Mouse (Mus musculus) gastrocnemius, adult 2 months (tissue): ENCODE measurements around the gene Fbxw11. TPM values are rescaled to one million over a fixed set of nuclear protein-coding genes. Genes with fewer than 3 reads are reported as not detected.
"Not testable (repeated sequence)": the region's sequence is repeated elsewhere in the genome, so short reads cannot be mapped to it uniquely, and the experiment has no call there.

Experiments used
- DNase-seq: peaks from one replicate; pipeline ENCODE4 v3.0.0; 2022
- H3K27ac ChIP-seq: fragments of 200-600 bp; 2 replicates; pipeline ENCODE4 v1.8.1; 2022; ENCODE audit warnings: mild to moderate bottlenecking
- H3K4me3 ChIP-seq: fragments of 200-600 bp; 2 replicates; pipeline ENCODE4 v1.8.1; 2022; ENCODE audit warnings: mild to moderate bottlenecking, moderate library complexity
- CTCF ChIP-seq: fragments of 200-600 bp; IDR thresholded peaks from 2 replicates; pipeline ENCODE4 v1.8.1; 2022; ENCODE audit warnings: antibody characterized with exemption, mild to moderate bottlenecking, moderate library complexity
- intact Hi-C: fragments of 180-260 bp; cut with DNase I; formaldehyde crosslinking; loops from one replicate; pipeline ENCODE4 v1.15.1; 2025
- total RNA-seq, 2 experiments: library from RNA; stranded (reverse); gene quantifications; 2 replicates each; pipeline ENCODE4 v1.2.3; 2021

Fbxw11 gene
- total RNA-seq, 2 experiments from 2014 or later = 56.9 to 68.9 TPM

DNA sequence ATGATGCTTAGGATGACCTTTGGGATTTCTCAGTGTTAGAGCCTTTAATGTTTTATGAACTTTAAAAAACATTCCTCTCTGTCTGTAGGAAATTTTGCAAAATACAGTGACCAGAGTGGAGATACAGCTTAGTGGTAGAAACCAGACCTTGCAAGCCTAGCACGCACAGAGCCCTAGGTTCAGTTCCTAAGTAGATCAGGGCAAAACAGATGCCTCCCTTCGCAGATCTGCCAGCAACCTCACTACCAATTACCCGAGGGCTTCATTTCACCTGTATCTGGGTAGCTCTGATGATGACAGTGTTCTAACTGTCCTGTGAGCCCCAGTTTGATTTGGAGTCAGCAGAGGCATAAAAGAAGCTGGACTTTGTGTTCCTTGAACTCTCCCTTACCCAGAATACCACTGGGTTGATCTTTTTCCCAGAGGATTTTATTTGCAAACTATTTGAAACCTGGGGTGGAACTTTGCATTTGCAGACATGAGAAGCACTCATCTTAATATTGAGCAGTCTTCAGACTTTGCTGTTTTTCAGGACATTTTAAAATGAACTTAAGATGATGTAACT is 42.2 kb downstream of the Fbxw11 start:
- DNase-seq = peak; percentile 46
- Histone ChIP-seq H3K4me3 (no peak overlapping the region), H3K27ac (peak overlapping the region; percentile 85)
- intact Hi-C loops = no loop called here
- TF ChIP-seq CTCF = no peak

DNA sequence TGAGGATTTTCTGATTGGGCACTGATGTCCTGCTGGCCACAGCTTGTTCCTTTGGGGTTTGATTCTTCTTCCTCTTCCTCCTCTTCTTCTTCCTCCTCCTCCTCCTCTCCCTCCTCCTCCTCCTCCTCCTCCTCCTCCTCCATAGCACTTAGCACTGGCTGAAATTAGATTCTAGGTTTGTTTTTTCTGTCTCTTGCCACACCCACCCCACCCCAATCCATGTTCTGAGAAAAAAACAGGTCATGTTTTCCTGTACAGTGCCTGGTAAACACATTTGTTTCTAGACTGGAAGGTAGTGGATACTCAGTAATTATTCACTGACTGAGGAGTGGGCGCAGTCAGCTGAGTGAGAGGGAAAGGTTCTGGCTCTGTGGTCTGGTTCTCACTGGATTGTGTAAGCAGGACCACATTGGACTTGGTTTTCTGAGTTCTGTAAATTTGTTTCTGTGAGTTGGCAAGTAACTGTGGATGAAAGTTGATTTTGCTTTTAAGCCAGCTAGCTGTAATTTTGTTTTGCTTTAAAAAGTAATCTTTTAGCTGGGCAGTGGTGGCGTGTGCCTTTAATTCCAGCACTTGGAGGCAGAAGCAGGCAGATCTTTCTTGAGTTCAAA is 45.8 kb downstream of the Fbxw11 start:
- Histone ChIP-seq H3K27ac (peak overlapping the region; percentile 81), H3K4me3 (no peak overlapping the region)
- intact Hi-C loops = no loop called here
- TF ChIP-seq CTCF = no peak
- no peak for DNase-seq

DNA sequence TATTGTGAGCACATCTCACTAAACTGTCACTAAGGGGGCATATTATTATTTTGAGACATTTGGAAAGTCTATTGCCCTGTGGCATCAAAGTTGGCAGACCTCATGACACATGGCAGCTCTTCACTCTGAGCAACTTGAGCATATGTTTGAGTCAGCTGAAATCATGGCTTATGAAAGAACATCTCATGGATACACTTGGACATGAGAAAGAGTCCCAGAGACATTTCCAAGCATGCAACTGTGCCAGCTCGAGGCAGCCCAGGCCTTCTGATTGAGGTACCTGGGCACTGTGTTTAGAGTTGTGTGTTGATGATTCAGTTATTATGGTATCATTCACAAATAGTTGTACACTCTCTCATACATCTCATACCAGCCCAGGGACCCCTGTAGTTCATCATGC is 47.0 kb downstream of the Fbxw11 start:
- H3K27ac ChIP-seq = peak overlapping the region; percentile 81
- no peak for TF ChIP-seq CTCF
- no peak overlapping the region for H3K4me3 ChIP-seq
- intact Hi-C loops = no loop called here
- peak; percentile 83 for DNase-seq

DNA sequence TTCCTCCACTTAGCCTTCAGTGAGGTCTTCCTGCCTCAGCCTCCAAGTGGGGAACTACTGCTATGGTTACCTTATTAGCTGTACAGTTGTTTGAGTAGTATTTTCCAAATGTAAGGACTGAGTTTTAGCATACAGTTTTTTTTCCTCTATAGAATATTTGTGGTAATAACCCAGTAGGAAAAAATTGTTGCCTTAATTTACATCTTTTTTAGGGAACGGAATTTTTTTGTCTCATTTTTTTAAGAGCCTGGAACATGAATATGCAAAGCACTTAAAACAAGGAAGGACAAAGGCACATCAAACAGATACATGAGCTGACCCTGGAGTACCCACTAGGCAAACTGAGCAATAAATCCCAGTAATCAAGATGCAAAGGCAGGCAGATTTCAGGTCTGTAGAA is 50.3 kb downstream of the Fbxw11 start:
- H3K27ac ChIP-seq = peak overlapping the region; percentile 91
- intact Hi-C loops = no loop called here
- no peak overlapping the region for H3K4me3 ChIP-seq
- DNase-seq = no peak
- TF ChIP-seq CTCF = no peak

DNA sequence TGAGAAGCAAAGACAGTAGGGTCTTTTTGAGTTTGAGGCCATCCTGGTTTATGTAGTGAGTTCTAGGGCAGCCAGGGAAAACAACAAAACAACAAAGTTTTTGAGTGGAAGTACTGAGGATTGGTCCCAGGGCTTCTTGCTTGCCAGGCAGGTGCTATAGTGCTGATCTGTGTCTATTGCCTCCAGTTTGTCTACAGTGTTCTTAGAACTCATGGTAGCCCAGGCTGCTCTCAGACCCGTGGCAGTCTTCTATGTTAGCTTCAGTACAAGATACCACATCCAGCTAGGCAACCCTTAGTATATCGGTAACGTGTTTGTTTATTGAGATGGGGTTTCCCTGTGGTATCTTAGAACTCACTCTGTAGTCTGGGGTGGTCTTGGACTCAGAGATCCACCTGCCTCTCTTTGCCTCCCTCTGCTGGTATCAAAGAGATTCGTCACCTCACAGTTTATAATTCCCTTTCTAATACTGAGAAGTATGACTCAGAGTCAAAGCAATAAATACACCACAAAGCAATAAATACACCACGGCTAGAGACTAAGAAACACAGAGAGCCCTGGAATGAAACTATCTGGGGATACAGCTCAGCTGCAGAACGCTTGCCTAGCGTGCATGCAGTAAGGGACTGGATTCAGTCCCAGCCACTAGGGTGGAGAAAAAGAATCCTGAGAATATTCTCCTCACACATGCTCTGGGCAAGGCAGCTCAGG is 51.1 kb downstream of the Fbxw11 start:
- intact Hi-C loops = no loop called here
- H3K27ac ChIP-seq = peak overlapping the region; percentile 91
- TF ChIP-seq CTCF = peak; percentile 61
- H3K4me3 ChIP-seq = no peak overlapping the region; the same call in 1 of the 2 replicates
- peak; percentile 62 for DNase-seq

DNA sequence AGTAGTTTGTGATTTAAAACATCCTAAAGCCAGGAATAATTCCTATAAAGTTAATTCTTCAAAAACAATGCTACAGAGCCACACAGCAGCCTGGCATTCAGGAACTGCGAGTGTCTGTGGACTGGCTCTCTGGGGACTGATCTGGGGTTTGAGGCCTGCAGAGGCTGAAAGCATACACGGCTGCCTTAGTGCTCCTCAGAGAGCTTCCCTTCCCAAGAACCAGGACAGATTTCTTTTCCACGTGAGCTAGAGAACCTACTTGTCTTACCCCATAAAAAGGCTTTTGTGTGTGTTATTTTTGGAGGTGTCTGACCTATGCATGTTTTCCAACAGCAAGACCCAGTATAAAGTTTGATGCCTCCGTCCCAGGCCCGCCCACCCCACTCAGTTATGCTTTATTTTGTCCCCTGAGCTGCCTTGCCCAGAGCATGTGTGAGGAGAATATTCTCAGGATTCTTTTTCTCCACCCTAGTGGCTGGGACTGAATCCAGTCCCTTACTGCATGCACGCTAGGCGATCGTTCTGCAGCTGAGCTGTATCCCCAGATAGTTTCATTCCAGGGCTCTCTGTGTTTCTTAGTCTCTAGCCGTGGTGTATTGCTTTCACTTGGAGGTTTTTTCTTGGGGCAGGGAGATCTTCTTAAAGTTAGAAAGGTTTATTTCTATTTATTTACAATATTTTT is 51.9 kb downstream of the Fbxw11 start:
- Histone ChIP-seq H3K4me3 (peak overlapping the region; percentile 45), H3K27ac (peak overlapping the region; percentile 91)
- intact Hi-C loops, DNase-seq: not testable (repeated sequence)

DNA sequence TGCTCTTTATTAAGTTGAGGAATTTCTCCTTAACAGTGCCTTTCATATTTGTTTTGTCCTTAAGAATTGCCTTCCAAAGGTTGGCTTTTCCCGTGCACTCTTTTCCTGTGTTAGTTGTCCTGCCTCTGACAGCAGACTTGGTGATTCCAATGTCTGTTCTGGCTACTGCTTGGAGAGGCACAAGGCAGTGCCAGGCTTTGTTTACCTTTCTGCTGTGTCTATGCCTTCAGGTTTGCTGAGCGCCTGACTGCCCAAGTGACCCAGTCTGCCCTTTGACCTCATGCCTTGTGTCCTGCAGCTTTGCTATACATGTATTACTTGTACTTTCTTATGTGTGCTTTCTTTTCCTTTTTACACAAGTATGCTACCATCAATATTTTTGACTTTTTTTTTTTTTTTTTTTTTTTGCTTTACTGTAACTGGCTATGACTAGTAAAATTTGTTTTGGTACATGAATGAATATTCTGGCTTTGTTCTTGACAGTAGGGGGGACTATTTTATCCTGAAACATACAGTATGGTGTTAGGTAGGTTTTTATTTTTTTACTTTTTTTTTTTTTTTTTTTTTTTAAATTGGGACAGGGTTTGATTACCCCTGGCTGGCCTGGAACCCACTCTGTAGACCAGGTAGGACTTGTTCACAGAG is 54.0 kb downstream of the Fbxw11 start:
- intact Hi-C loops = no loop called here
- no peak for DNase-seq
- Histone ChIP-seq H3K4me3 (no peak overlapping the region), H3K27ac (peak overlapping the region; percentile 91)
- TF ChIP-seq CTCF = no peak

DNA sequence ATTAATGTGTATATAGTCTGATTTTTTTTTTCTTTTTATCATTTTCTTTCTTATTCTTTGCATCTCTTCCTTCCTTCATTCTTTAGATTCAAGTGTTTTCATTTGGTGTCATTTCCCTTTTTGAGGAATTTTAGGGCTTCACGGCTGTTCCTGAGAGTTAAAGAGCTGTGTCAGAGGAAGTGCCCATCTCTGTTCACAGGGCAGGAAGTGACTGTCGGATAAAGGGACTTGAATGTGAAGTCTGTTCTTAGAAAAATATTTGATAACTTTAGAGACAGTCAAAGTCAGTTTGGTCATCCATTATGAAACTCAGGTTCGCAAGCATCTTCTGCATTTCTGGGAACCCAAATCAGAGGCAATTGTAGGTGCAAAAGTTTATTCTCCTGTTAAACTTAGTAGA is 55.2 kb downstream of the Fbxw11 start:
- no peak for TF ChIP-seq CTCF
- intact Hi-C loops = no loop called here

DNA sequence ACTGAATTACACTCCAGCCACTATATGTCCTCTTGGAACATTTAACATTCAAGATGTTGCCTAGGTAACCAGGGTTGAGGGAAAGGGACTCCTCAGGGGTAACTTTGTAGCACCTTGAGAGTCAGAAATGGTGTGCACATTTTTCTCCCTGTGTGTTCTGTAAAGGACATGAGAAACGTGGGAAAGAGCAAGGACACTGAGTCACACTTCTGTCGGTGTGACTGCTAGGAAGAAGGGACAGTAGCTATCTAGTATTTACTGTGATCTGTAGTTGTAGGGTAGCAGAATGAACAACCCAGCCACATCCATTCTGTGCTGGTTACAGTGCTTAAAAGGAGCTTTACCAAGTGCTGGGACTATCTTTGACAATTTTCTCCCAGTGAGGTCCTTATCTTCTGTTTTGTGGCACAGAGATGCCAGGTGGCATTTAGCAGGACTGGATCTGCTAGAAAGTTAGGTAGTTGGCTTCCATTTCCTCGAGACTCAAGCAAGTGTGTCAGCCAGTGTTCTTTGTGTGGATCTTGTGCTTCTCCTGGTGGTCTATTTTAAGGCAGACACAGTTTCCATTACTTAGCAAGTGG is 57.5 kb downstream of the Fbxw11 start:
- Histone ChIP-seq H3K27ac (peak overlapping the region; percentile 81), H3K4me3 (no peak overlapping the region)
- DNase-seq = no peak
- intact Hi-C loops = loop anchor here (10.0 kb wide), 1 partner anchor 165 kb away; the partner anchor contains the start of genes Efcab9 and Stk10
- no peak for TF ChIP-seq CTCF

More for the DNA sequence above, 55.2 kb downstream of the Fbxw11 start:
- Histone ChIP-seq H3K4me3 (no peak overlapping the region), H3K27ac (peak overlapping the region; percentile 53; the same call in 1 of the 2 replicates)
- DNase-seq = no peak

DNA sequence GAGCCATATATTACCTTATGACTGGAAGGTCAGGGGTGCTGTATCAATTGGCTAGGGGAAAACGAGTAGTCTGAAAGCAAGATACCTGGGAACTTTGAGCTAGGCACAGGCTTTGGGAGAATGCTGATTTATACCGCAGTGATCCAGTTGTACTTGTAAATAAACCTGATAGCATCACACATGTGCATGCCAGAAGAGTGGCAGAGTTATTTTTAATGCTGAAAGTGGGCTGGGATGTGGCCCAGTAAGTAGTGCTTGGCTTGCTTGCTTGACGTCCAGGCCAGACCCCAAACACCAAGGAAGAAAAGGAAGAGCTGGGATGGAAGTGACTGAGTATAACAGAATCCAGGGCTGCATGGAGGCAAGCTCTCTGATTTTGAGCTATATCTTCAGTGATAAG is 59.0 kb downstream of the Fbxw11 start:
- Histone ChIP-seq H3K4me3 (no peak overlapping the region; the same call in 1 of the 2 replicates), H3K27ac (peak overlapping the region; percentile 81)
- no peak for TF ChIP-seq CTCF
- intact Hi-C loops = loop anchor here (10.0 kb wide), 1 partner anchor 167 kb away; the partner anchor contains the start of genes Efcab9 and Stk10
- DNase-seq = peak; percentile 58

DNA sequence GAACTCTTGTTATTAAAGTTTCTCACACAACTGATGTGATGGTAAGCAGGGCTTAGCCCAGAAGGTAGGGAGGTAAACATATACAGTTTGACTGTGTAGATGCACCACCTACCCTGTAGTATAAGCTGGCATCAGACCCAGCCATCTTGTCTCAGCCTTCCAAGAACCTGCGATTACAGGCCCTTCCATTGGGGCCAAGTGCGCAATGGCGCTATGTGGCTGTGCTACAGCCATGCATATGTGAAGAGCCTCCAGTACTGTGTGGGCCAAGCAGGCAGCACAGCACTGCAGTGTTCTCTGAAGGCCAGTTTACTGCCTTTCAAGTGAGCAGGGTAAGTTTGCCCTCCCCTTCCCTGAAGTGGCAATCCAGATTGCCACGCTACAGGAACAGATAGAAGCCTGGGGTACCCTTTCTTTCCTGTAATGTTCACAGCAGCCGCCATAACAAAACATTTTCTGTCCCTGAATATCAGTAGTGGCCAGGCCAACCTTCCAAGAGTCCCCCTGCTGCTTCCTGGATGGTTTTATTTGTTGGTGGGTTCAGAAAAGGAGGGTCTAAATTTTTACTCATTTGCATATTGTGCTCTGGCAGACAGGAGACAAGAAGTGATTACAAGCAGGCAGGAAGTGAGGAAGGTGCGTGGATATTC is 61.8 kb downstream of the Fbxw11 start:
- intact Hi-C loops = loop anchor here (10.0 kb wide), 1 partner anchor 170 kb away; the partner anchor contains the start of genes Efcab9 and Stk10
- Histone ChIP-seq H3K4me3 (no peak overlapping the region), H3K27ac (peak overlapping the region; percentile 81)
- no peak for DNase-seq
- no peak for TF ChIP-seq CTCF
